Mouse (Mus musculus): Measurements from ENCODE around the gene Iqcb1.

DNA sequence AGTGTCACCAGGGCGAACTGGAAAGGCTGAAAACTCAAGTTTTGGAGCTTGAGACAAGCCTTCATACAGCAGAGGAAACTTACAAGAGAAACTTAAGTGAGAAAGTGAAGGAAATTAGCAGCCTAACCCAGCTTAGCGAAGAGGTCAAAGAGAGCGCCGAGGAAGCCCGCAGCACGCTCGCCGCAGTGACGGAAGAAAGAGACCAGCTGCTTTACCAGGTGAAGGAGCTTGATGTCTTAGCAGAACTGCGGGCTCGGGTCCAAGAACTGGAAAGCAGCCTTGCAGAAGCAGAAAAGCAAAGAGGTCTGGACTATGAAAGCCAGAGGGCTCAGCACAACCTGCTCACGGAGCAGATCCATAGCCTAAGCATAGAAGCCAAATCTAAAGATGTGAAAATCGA lies 84.1 kb downstream of the Iqcb1 start:
- TF ChIP-seq CTCF (IDR thresholded peaks at IDR 0.05; ENCODE audit: extremely low read depth, insufficient read depth, low read length) (no peak), POLR2A (IDR thresholded peaks at IDR 0.05; ENCODE audit: extremely low read depth, insufficient read depth, low read length) (no peak)
